Mouse (Mus musculus) urinary bladder, adult 2 months (tissue): Measurements from ENCODE around the gene Cntnap2. TPM values are rescaled to one million over a fixed set of nuclear protein-coding genes. Genes with fewer than 3 reads are reported as not detected.
"Not testable (repeated sequence)": the region's sequence is repeated elsewhere in the genome, so short reads cannot be mapped to it uniquely, and the experiment has no call there.

ENCODE experiments used
- DNase-seq: peaks from one replicate; pipeline ENCODE4 v3.0.0; 2022; ENCODE audit warnings: low spot score
- polyA plus RNA-seq: library from polyadenylated mRNA; depleted of rRNA; stranded (reverse); fragments of >200 nt; gene quantifications from 2 replicates; pipeline ENCODE4 v1.2.3, GENCODE M21; 2012

Gene Cntnap2
- polyA plus RNA-seq, 1 experiment: 23.6 TPM

DNA sequence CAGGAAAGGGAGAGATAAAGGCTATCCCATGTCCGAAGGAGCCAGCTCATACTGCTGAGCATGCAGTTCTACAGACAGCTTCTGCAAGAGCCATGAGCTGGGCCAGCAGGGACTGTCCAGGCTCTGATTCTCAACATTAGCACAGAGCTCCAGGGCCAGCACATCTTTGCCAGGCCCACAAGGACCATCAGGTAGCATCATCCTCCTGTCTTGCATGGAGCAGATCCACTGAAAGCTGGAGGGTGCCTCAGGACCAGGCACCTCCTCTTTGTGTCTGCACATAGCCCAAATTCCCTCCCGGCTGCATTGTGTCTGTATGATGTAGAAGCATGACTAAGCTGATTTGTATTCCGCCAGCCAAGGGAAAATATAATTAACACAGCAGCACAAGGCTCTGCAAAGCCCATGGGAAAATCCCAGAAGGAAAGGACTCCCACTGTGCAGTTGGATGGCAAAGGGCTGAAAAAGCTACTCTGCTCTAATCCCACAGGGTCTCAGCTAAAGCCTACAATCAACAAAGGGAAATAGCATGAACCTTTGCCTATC lies 2180.3 kb downstream of the Cntnap2 start:
- no peak for DNase-seq

GRCm38 (mm10) chr6:47241379-47241778 lies 2182.2 kb downstream of the Cntnap2 start:
- no peak for DNase-seq

DNA sequence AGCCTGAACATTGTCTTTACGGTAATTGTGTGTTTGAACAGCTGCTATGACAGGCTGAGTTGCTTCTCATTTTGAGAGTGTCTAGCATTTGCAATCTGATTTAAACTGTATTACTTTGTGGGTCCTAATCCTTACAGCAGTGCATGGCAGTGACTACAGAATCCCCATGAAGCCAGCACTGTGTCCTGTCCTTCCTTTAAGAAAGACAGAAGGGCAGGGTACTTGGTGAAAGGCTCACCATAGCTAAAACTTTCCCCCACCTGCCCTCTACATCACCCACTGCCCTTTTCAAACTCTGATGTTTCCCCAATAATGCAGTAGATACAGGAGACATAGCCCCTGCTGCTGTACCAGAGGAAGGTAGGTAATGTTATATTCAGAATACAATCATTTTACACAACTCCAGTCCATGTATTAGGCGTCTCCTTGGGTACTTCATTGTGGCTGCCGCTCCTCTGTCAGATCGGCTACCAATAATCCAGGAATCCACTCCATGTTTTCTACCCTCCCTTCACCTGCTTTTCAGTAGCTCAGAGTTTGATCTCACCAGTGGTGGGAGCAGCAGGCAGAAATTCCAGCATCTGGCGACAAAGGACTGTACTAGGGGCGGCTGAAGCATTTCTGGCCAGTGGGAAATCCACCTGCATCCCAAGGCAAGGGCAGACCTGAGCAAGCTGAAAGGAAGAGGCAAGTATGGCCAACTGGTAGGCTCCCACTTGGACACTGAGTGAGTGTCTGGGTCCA lies 2184.9 kb downstream of the Cntnap2 start:
- DNase-seq: no peak

DNA sequence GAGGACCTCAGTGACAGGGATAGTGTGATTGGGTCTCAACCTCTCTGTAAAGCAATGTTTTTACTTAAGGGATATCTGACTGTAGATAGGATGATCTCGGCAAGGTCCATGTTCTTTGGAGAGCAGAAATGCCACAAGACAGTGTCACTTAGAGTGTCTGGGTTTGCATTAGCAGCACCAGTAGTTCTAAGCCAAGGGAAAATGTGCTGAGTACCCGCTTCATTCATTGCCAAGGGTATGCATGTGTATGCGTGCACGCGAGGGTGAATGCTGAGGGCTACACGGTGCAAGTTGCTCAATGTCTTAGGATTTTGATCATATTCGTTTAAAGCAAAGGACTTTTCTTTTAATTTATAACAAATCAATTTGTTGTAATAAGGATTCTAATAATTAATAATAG lies 2185.5 kb downstream of the Cntnap2 start:
- DNase-seq: no peak

DNA sequence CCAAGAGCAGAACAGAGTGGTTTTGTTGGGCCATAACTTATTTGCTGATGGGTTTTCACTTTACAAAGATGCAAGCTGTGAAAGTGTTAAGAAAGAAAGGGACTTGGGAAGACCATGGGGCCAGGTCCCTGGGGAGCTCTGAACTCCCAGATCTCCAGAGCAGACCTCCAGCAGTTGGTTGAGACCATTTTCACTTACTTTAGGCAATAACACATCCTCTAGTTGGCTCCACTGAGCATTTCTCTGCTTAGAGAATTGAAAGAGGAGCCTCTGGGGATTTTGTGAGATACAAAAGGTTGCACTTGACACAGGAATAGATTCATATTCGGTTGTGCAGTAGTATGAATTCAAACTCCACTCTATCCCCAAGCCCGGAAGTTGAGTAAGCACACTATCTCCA lies 2196.1 kb downstream of the Cntnap2 start:
- DNase-seq: no peak

- no peak for DNase-seq
Observed at GRCm38 (mm10) chr6:47256227-47256887, 2197.2 kb downstream of the Cntnap2 start.

DNA sequence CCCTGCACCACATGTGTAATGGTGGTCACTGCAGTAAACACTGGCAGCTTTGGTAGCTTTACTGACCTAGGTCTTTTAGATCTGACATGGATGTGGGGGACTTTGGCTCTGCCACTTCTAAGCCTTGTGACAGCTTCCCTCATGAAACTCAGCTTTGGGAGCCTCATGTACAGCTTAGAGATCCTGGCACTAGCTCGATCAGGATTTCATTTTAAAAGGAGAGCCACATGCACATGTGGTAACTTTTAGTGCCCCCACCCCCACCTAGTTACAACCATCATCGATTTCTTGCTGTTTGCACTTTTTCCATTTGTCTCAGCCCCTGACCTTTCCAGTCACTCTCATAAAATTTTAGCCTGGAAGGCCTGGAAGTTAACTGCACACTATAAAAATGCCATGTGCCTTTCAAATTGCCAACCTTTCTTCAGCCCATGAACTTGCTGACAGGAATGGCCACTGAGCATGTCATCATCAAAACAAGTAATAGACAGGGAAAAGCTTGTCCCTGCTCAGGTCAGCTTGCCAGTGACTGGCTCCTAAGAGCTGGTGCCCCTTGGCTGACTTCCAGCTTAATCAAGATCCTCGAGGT lies 2197.9 kb downstream of the Cntnap2 start:
- no peak for DNase-seq

- DNase-seq: no peak
Observed at GRCm38 (mm10) chr6:47259626-47260114, 2200.5 kb downstream of the Cntnap2 start.

DNA sequence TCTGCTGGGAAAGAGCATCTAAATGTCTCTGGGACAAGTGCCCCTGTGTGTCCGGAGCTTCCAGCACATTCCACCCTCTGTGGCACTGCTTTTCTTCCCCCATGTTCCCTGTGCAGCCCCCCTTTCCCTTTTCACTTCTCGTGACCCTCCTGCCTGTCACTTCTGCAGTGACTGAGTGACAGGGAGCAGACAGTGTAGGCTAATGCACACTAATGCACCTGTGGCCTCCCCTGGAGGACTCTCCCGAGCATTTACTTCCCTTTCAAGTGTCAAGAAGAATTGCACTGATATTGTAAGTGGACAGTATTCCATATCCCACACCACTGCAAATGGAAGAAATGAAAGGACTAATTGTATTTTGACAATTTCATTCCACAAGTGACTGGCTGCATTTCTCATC lies 2208.1 kb downstream of the Cntnap2 start:
- no peak for DNase-seq

DNA sequence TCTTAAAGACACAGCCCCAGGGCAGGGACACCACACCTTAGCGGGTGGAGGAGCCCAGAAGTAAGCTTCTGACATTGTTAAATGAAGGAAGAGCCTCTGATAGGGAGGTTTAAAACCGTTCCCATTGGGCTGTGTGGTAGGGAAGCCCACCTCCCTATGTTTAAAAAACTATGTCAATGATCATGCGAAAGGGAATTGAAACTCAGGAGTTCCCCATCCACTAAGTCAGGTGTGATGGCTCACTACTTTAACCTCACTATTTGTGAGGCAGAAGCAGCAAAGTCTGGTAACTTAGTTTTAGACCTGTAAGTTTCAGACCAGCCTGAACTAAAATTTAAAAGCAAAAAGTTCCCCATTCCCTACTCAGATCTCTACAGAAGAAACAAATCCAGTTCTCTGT lies 2210.3 kb downstream of the Cntnap2 start:
- DNase-seq: no peak

GRCm38 (mm10) chr6:47271576-47271975 lies 2212.4 kb downstream of the Cntnap2 start:
- DNase-seq: no peak

DNA sequence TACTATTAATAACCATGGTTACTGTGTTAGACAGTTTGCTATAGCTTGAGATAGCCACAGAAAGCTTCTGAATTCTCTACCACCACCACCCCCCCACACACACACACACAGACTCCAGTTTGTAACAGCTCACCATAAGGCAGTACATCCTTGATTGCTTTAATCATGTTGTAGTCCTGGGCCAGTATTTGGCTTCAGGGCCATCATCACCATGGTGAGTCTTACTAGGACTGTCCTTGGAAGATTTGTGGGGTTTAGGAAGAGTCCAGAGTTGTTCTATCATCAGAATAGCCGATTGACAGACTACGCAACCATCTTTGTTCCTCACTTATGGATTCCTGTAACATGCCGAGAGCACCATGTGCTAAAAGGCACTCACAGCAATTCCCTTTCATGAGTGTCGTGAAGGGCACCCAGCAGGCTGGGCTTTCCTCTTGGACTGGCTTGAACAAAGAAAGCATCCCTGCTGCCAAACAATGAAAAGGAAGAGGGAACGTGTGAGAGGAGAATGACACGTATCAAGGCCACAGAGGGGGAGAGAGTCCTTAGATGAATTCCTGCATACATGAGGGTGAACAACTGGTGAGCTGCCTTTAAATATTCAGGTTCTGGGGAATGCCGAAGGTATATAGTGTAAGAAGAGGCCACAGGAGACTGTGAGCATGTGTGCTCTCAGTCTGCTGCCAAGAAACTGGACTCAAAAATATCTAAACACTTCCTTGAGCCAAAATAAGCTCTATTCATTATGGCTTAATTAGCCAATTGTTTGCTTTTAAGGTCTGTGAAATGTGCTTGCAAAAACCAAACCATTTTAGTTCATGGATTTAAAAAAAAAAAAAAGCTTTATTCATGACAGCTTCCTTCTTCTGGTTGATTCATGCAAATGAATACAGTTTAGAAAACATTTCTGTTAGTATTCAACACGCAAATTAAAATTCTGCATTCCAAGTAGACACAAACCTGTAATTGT lies 2213.7 kb downstream of the Cntnap2 start:
- DNase-seq: no peak

DNA sequence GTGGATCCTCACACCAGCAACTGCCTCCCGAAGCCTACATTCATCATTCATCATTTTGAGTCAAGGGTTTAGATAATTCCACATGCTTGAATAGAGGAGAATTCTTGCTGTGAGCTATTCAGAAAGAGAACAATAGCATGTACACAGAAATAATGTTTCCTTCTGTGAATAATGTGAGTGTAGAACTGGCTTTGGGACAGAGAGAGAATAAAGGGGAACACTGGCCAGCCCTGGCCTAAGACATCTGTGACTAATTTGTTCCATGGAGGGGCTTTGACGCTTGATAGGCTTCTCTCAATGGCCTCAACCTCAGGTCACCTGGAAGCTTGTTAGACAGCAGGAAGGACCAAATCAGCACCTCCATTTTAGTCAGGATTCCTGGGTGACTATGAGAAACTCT lies 2215.9 kb downstream of the Cntnap2 start:
- DNase-seq: no peak

- no peak for DNase-seq
Observed at GRCm38 (mm10) chr6:47279183-47279582, 2220.0 kb downstream of the Cntnap2 start.

DNA sequence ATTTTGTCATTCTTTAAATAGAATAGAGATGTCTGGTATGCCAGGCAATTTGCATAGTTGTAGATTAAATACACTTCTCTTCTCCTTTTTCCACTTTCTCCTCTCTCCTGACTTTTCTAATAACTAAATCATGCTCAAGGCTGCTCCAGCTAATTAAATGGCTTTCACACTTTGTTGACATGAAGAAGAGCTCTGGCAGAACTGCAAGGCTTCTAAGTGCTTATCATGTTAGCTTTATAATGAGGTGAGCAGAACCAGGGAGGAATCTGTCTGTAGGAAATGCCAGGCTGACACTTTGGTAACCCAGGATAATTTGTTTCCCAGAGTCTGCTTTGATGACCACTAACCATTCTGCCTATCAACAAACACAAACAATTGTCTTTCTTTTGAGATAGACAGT lies 2222.4 kb downstream of the Cntnap2 start:
- DNase-seq: no peak

GRCm38 (mm10) chr6:47284794-47285193 lies 2225.6 kb downstream of the Cntnap2 start:
- DNase-seq: no peak

GRCm38 (mm10) chr6:47285742-47286141 lies 2226.6 kb downstream of the Cntnap2 start:
- DNase-seq: no peak

DNA sequence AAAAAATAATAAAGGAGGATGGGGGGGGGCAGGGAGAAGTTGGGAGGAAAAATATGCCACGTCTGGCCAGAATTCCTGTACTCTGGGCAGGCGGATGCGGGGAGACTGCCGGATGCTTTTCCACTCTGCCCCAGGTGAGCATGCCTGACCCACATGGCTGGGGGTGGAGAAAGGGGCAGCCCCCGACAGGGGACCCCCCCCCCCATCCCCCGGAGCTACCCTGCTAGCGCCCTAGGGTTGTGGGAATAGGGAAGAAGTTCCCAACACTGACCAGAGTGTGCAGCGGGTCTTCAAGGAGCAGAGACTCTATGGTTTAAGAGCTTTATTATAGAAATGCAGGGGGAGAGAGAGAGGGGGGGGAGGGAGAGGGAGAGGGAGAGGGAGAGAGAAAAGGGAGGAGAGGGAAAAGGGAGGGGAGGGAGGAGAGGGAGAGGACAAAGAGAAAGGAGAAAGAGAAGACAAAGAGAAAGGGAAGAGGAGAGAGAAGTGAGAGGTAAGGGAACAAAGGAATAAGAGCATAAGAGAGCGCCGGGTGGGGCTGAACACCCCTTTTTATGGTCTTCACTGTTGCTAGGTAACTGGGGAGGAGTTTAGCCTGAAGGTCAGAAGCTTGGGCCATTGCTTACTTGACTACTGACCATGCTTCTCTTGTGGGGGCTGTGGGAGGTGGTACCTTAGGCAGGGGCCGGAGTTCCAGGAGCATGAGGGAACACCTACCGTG lies 2227.2 kb downstream of the Cntnap2 start:
- not testable (repeated sequence) for DNase-seq

- DNase-seq: no peak
Observed at GRCm38 (mm10) chr6:47287722-47288121, 2228.6 kb downstream of the Cntnap2 start.

DNA sequence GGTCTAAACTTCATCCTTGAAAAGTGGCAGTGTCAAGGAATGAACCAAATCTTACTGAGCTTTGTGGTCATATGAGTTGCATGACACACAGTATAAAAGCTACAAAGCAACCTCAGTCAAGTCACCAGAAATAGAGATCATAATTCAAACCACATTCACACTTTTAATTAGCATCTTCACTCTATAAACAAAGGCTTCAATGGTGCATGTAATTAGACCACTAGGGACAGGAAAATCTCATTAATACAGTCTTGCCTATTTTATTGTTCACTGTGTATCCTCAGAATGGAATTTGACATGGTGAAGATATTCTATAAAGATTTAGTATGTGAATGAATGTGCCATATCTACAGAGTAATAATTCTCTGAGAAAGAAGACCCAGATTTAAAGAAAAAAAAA lies 2232.8 kb downstream of the Cntnap2 start:
- DNase-seq: no peak

- no peak for DNase-seq
Observed at GRCm38 (mm10) chr6:47292437-47292836, 2233.3 kb downstream of the Cntnap2 start.
